Mouse (Mus musculus) midbrain, embryonic 10.5 days (tissue): ENCODE data around the gene Ms4a5. TPM values are rescaled to one million over a fixed set of nuclear protein-coding genes. Genes with fewer than 3 reads are reported as not detected.
"Not testable (repeated sequence)": the region's sequence is repeated elsewhere in the genome, so short reads cannot be mapped to it uniquely, and the experiment has no call there.

Experiments
- DNase-seq: peaks from one replicate; pipeline ENCODE4 v3.0.0-alpha.2; 2017; ENCODE audit warnings: low spot score
- H3K27ac ChIP-seq: fragments of 300-500 bp; sonication (generic); replicated peaks from 2 replicates; pipeline ENCODE4 v1.5.1; 2016; ENCODE audit warnings: mild to moderate bottlenecking
- H3K27me3 ChIP-seq: fragments of 300-500 bp; sonication (generic); 2 replicates; pipeline ENCODE4 v1.6.1; 2016; ENCODE audit warnings: low read depth, mild to moderate bottlenecking; ENCODE audit not compliant: poor library complexity, severe bottlenecking
- H3K36me3 ChIP-seq: fragments of 300-500 bp; sonication (generic); 2 replicates; pipeline ENCODE4 v1.6.1; 2016; ENCODE audit warnings: mild to moderate bottlenecking, moderate library complexity
- H3K4me1 ChIP-seq: fragments of 300-500 bp; sonication (generic); 2 replicates; pipeline ENCODE4 v1.6.1; 2016
- H3K4me3 ChIP-seq: fragments of 300-500 bp; sonication (generic); 2 replicates; pipeline ENCODE4 v1.5.1; 2016; ENCODE audit warnings: mild to moderate bottlenecking, moderate library complexity
- H3K9me3 ChIP-seq: fragments of 300-500 bp; sonication (generic); replicated peaks from 2 replicates; pipeline ENCODE4 v1.6.1; 2016; ENCODE audit warnings: mild to moderate bottlenecking
- WGBS: fragments of 180-500 bp; shearing (Covaris S2); methylation state at CpG from one replicate; pipeline ENCODE4 v1.1.7; 2016; 5-methylcytosine and 5-hydroxymethylcytosine counted together
- polyA plus RNA-seq: library from polyadenylated mRNA; unstranded; fragments of >200 nt; fragmentation: Nextera tagmentation; extraction: Ambion mirVana; gene quantifications from 2 replicates; pipeline ENCODE4 v1.2.1, GENCODE M21; 2016

The Ms4a5 gene
- polyA plus RNA-seq, 1 experiment from 2014 or later, result not detected

GRCm38 (mm10) chr19:11264602-11265185 is 19.0 kb downstream of the Ms4a5 start:
- no peaks in the 10 kb centered on the region for H3K9me3 ChIP-seq
- WGBS, result 90% methylated on average over 9 of the region's 9 CpGs
- no peak overlapping the region for H3K4me3 ChIP-seq
- no peaks in the 10 kb centered on the region for H3K4me1 ChIP-seq
- H3K27ac ChIP-seq, result no peak overlapping the region
- DNase-seq, result no peak
- H3K36me3 ChIP-seq, result no peaks in the 10 kb centered on the region
- H3K27me3 ChIP-seq, result no peaks in the 10 kb centered on the region

DNA sequence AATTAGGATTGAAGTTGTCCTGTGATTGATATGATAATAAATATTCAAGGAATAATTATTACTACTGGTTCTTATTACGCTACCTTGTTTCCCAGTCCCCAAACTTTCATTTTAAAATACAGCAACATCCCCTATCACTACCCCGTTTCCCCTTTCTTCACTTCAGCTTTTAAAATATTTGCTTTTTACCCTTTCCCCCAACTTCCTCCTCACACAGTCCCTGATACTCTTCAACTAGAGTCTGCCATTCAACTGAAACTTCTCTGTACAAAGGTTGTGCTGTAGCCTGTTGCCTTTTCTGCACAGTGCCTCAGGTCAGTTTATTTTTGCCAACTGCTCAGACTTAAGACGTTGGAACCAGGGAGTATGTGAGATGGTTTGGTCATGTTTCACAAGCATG is 20.1 kb downstream of the Ms4a5 start:
- no peaks in the 10 kb centered on the region for H3K9me3 ChIP-seq
- H3K4me3 ChIP-seq, result no peak overlapping the region
- no peak overlapping the region for H3K27ac ChIP-seq
- 89% methylated on average over 3 of the region's 3 CpGs for WGBS
- H3K36me3 ChIP-seq, result no peaks in the 10 kb centered on the region
- H3K27me3 ChIP-seq, result no peaks in the 10 kb centered on the region
- H3K4me1 ChIP-seq, result no peaks in the 10 kb centered on the region
- DNase-seq, result no peak

DNA sequence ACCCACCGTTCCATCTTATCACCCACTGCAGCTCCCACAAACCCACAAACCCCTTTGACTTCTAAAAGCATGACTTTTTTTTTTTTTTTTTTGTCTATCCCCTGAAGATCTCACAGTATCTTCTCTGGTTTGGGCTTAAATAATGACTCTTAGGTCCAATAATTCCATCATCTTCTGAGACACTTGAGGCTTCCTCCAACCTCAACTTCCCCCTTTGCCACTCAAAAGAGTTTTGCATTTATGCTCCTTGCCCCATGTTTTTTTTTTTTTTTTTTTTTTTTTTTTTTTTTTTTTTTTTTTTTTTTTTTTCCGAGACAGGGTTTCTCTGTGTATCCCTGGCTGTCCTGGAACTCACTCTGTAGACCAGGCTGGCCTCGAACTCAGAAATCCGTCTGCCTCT is 20.7 kb downstream of the Ms4a5 start:
- not testable (repeated sequence) for H3K27ac ChIP-seq, H3K4me1 ChIP-seq, H3K4me3 ChIP-seq, H3K27me3 ChIP-seq, H3K36me3 ChIP-seq, H3K9me3 ChIP-seq, DNase-seq
- WGBS, result 78% methylated on average over 4 of the region's 4 CpGs

GRCm38 (mm10) chr19:11261522-11261921 is 22.2 kb downstream of the Ms4a5 start:
- no peak overlapping the region for H3K4me3 ChIP-seq
- 91% methylated on average over 2 of the region's 2 CpGs for WGBS
- H3K27me3 ChIP-seq, result no peaks in the 10 kb centered on the region
- no peak for DNase-seq
- no peaks in the 10 kb centered on the region for H3K4me1 ChIP-seq
- H3K9me3 ChIP-seq, result no peaks in the 10 kb centered on the region
- no peak overlapping the region for H3K27ac ChIP-seq
- no peaks in the 10 kb centered on the region for H3K36me3 ChIP-seq

DNA sequence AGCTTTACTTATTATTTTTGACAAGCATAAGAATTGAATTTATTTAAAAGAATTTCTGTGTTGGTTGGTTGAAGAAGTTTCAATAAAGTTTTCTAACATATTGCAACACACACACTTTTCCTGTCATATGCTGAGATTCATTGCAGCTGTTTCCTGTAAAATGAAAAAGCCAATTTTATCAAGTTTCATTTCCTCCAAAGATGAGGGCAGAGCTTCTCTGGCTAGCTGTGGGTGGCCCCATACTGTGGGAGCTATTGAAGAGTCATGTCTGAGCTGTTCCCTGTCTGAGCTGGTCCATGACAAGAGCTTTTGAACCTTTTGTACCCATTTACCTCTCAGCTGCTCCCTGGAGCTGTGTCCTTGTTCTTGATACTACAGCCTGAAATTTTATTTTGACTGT is 39.4 kb downstream of the Ms4a5 start:
- DNase-seq, result no peak
- H3K4me1 ChIP-seq, result no peaks in the 10 kb centered on the region
- no peaks in the 10 kb centered on the region for H3K36me3 ChIP-seq
- H3K4me3 ChIP-seq, result no peak overlapping the region
- H3K27me3 ChIP-seq, result no peaks in the 10 kb centered on the region
- H3K27ac ChIP-seq, result no peak overlapping the region
- H3K9me3 ChIP-seq, result no peaks in the 10 kb centered on the region

DNA sequence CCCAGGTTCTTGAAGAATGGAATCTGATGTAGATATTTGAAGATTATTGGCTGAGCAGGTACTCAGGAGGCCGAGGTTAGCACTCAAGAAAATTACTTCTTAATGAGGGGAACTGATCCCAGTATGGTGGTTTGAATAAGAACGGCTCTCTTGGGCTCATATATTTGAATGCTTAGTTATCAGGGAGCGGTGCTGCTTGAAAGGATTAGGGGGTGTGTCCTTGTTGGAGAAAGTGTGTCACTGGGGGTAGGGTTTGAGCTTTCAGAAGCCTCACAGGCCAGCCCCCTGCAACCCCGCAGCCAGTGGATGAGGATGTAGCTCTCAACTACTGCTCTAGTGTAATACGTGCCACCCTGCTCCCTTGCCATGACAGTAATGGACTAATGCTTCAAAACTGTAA is 41.1 kb downstream of the Ms4a5 start:
- DNase-seq, result no peak
- Histone ChIP-seq H3K27ac (no peak overlapping the region), H3K9me3 (no peaks in the 10 kb centered on the region), H3K36me3 (no peaks in the 10 kb centered on the region), H3K4me3 (no peak overlapping the region), H3K4me1 (no peaks in the 10 kb centered on the region), H3K27me3 (no peaks in the 10 kb centered on the region)
- WGBS, result 63% methylated on average over 5 of the region's 5 CpGs

GRCm38 (mm10) chr19:11235820-11236219 is 47.9 kb downstream of the Ms4a5 start:
- no peaks in the 10 kb centered on the region for H3K4me1 ChIP-seq

GRCm38 (mm10) chr19:11234921-11235735 is 48.5 kb downstream of the Ms4a5 start:
- no peak overlapping the region for H3K27ac ChIP-seq
- H3K4me3 ChIP-seq, result no peak overlapping the region
- no peaks in the 10 kb centered on the region for H3K9me3 ChIP-seq
- no peaks in the 10 kb centered on the region for H3K27me3 ChIP-seq
- DNase-seq, result no peak
- 78% methylated on average over 5 of the region's 5 CpGs for WGBS
- no peaks in the 10 kb centered on the region for H3K36me3 ChIP-seq
- H3K4me1 ChIP-seq, result no peaks in the 10 kb centered on the region

More at GRCm38 (mm10) chr19:11235820-11236219, 47.9 kb downstream of the Ms4a5 start:
- Histone ChIP-seq H3K27ac (no peak overlapping the region), H3K9me3 (no peaks in the 10 kb centered on the region), H3K27me3 (no peaks in the 10 kb centered on the region), H3K36me3 (no peaks in the 10 kb centered on the region), H3K4me3 (no peak overlapping the region)
- DNase-seq, result no peak

GRCm38 (mm10) chr19:11234244-11234643 is 49.4 kb downstream of the Ms4a5 start:
- Histone ChIP-seq H3K9me3 (no peaks in the 10 kb centered on the region), H3K4me3 (no peak overlapping the region), H3K36me3 (no peaks in the 10 kb centered on the region), H3K27ac (no peak overlapping the region), H3K4me1 (no peaks in the 10 kb centered on the region), H3K27me3 (no peaks in the 10 kb centered on the region)
- DNase-seq, result no peak
- 81% methylated on average over 5 of the region's 5 CpGs for WGBS

- no peak for DNase-seq
- no peaks in the 10 kb centered on the region for H3K36me3 ChIP-seq
- no peaks in the 10 kb centered on the region for H3K27me3 ChIP-seq
- no peaks in the 10 kb centered on the region for H3K9me3 ChIP-seq
- no peak within 1 kb of the TSS for H3K4me3 ChIP-seq
- no peak within 1 kb of the TSS for H3K27ac ChIP-seq
- no peaks in the 10 kb centered on the region for H3K4me1 ChIP-seq
- 74% methylated on average over 5 of the region's 5 CpGs for WGBS
Measured at GRCm38 (mm10) chr19:11232348-11232747, 51.3 kb downstream of the Ms4a5 start, which contains the start of gene Ms4a12. Ms4a12 (minus strand) TSS chr19:11232448.

Other genes with a start within 250 kb of the Ms4a5 start
- gene Ms4a8a, start 202.8 kb downstream of the Ms4a5 start, polyA plus RNA-seq, result not detected in 2 replicates
- not detected in 2 replicates for gene 1700017D01Rik, start 153.0 kb downstream of the Ms4a5 start, polyA plus RNA-seq
- gene 1700025F22Rik, start 118.6 kb downstream of the Ms4a5 start, polyA plus RNA-seq, result not detected in 2 replicates
- gene Ms4a13, start 87.1 kb downstream of the Ms4a5 start, polyA plus RNA-seq, result not detected in 2 replicates
- not detected in 2 replicates for gene Ms4a12, start 51.4 kb downstream of the Ms4a5 start, polyA plus RNA-seq
- 0.04 TPM in 1 of 2 replicates, not detected in the other for gene Ms4a1, start 17.6 kb downstream of the Ms4a5 start, polyA plus RNA-seq
- gene Ms4a14, start 30.6 kb upstream of the Ms4a5 start, polyA plus RNA-seq, result not detected in 2 replicates
- 0.37 and 0.89 TPM in 2 replicates for gene Ms4a7, start 52.3 kb upstream of the Ms4a5 start, polyA plus RNA-seq
- gene Ms4a4a, start 91.7 kb upstream of the Ms4a5 start, polyA plus RNA-seq, result 0.90 and 3.7 TPM in 2 replicates
- gene Ms4a4c, start 120.9 kb upstream of the Ms4a5 start, polyA plus RNA-seq, result 0.20 TPM in 1 of 2 replicates, not detected in the other
- gene Ms4a4b, start 159.7 kb upstream of the Ms4a5 start, polyA plus RNA-seq, result not detected in 2 replicates
- gene Ms4a6c, start 185.5 kb upstream of the Ms4a5 start, polyA plus RNA-seq, result 2.0 and 2.2 TPM in 2 replicates
- gene Gm8369, start 202.1 kb upstream of the Ms4a5 start, polyA plus RNA-seq, result not detected in 2 replicates
- 2.3 and 3.0 TPM in 2 replicates for gene Ms4a6b, start 232.6 kb upstream of the Ms4a5 start, polyA plus RNA-seq